Mouse (Mus musculus): ENCODE results near the gene Atf7ip. TPM values are rescaled to one million over a fixed set of nuclear protein-coding genes. Genes with fewer than 3 reads are reported as not detected.

The Atf7ip gene
- total and polyA plus RNA-seq, 2 experiments, result 5.2 to 14.9 TPM

- H3K4me3 ChIP-seq (ENCODE audit: insufficient read depth, low read depth, low read length), result no peak overlapping the region
- no peaks in the 10 kb centered on the region for H3K27me3 ChIP-seq (ENCODE audit: control insufficient read depth, insufficient read depth, low read length)
- no peaks in the 10 kb centered on the region for H3K4me1 ChIP-seq (ENCODE audit: control insufficient read depth, insufficient read depth, low read length)
- no peaks in the 10 kb centered on the region for H3K79me2 ChIP-seq (ENCODE audit: control insufficient read depth, insufficient read depth, low read length)
- no peak overlapping the region for H3K27ac ChIP-seq (replicated peaks; ENCODE audit: insufficient read depth, low read depth, low read length)
- TF ChIP-seq CTCF (IDR thresholded peaks at IDR 0.05; ENCODE audit: low read depth, low read length), result no peak
- TF ChIP-seq POLR2A (IDR thresholded peaks at IDR 0.05; ENCODE audit: extremely low read depth, insufficient read depth, low read length), result no peak
- WGBS, result 88% methylated on average over 3 of the region's 3 CpGs
- H3K36me3 ChIP-seq (ENCODE audit: control insufficient read depth, insufficient read depth, low read length), result peaks cover 7% of the 10 kb centered on the region; the same call in 1 of the 2 replicates
- H3K9ac ChIP-seq (ENCODE audit: low read depth, low read length), result no peak overlapping the region
- DNase-seq (ENCODE audit: extremely low read depth, low read depth, low spot score), result no peak
These were observed 127.2 kb downstream of the Atf7ip start for GRCm38 (mm10) chr6:136633154-136633553.

DNA sequence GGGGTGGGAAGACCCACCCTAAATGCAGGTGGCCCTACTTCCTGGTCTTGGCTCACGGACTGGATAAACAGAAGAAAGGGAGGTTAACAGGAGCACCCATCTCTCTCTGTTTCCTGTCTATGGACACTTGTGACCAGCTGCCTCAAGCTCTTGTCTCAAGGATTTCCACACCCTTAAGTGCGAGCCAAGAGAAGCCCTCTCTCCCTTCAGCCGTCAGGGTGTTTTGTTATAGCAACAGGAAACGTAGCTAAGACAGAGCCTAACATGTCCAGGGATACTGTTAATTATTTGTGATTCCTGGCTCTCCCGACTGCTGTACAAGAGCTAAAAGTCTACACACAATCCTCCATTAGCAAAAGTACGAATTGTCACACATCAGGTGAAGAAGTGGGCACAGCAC is 127.8 kb downstream of the Atf7ip start:
- Histone ChIP-seq H3K4me3 (ENCODE audit: insufficient read depth, low read depth, low read length) (no peak overlapping the region), H3K9ac (ENCODE audit: low read depth, low read length) (no peak overlapping the region), H3K79me2 (ENCODE audit: control insufficient read depth, insufficient read depth, low read length) (no peaks in the 10 kb centered on the region), H3K36me3 (ENCODE audit: control insufficient read depth, insufficient read depth, low read length) (peaks cover 7% of the 10 kb centered on the region; the same call in 1 of the 2 replicates), H3K4me1 (ENCODE audit: control insufficient read depth, insufficient read depth, low read length) (no peaks in the 10 kb centered on the region), H3K27ac (replicated peaks; ENCODE audit: insufficient read depth, low read depth, low read length) (no peak overlapping the region), H3K27me3 (ENCODE audit: control insufficient read depth, insufficient read depth, low read length) (no peaks in the 10 kb centered on the region)
- WGBS, result 79% methylated on average over 6 of the region's 6 CpGs
- no peak for DNase-seq (ENCODE audit: extremely low read depth, low read depth, low spot score)
- TF ChIP-seq CTCF (IDR thresholded peaks at IDR 0.05; ENCODE audit: low read depth, low read length), result no peak
- TF ChIP-seq POLR2A (IDR thresholded peaks at IDR 0.05; ENCODE audit: extremely low read depth, insufficient read depth, low read length), result no peak

DNA sequence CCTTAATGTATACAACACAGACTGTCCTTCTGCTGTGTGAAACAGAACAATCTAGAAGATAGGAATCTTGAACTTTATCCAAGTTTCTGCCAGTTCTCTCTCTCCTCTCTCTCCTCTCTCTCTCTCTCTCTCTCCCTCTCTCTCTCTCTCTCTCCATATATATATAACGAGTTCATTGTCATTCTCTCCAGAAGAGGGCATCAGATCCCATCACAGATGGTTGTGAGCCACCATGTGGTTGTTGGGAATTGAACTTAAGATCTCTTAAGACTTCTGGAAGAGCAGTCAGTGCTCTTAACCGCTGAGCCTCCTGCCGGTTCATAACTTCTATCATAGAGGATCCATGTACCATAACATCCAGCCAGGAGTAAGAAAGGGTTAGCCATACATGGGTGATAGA is 129.0 kb downstream of the Atf7ip start:
- Histone ChIP-seq H3K4me1 (ENCODE audit: control insufficient read depth, insufficient read depth, low read length) (no peaks in the 10 kb centered on the region), H3K79me2 (ENCODE audit: control insufficient read depth, insufficient read depth, low read length) (no peaks in the 10 kb centered on the region), H3K4me3 (ENCODE audit: insufficient read depth, low read depth, low read length) (no peak overlapping the region), H3K36me3 (ENCODE audit: control insufficient read depth, insufficient read depth, low read length) (peaks cover 14% of the 10 kb centered on the region; the same call in 1 of the 2 replicates), H3K27me3 (ENCODE audit: control insufficient read depth, insufficient read depth, low read length) (no peaks in the 10 kb centered on the region), H3K9ac (ENCODE audit: low read depth, low read length) (no peak overlapping the region), H3K27ac (replicated peaks; ENCODE audit: insufficient read depth, low read depth, low read length) (no peak overlapping the region)
- TF ChIP-seq CTCF (IDR thresholded peaks at IDR 0.05; ENCODE audit: low read depth, low read length) (peak; percentile 15; the same call in 1 of the 2 replicates), POLR2A (IDR thresholded peaks at IDR 0.05; ENCODE audit: extremely low read depth, insufficient read depth, low read length) (no peak)
- WGBS, result 80% methylated on average over 3 of the region's 3 CpGs
- no peak for DNase-seq (ENCODE audit: extremely low read depth, low read depth, low spot score)

- H3K27me3 ChIP-seq (ENCODE audit: control insufficient read depth, insufficient read depth, low read length), result no peaks in the 10 kb centered on the region
- peaks cover 3% of the 10 kb centered on the region; the same call in 1 of the 2 replicates for H3K4me1 ChIP-seq (ENCODE audit: control insufficient read depth, insufficient read depth, low read length)
These were observed 138.2 kb downstream of the Atf7ip start for GRCm38 (mm10) chr6:136644171-136644570.

DNA sequence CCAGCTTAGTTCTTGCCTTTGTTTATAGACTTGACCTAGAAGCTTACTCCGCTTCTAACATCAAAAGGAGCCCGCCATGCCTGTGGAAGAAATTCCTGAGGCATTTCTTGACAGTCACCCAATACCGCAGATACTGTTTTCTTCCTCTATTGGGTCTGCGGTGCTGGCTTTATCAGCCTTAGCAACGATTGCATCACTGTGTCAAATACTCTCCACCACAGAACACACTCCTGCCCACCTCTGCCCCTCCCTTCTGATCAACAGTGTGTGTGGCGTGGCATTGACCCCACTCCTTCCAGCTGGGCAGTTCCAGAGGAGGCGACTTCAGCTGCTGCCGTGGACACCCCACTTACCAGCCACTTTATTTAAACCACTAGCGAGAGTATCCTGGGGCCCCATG is 139.8 kb downstream of the Atf7ip start:
- 46% methylated on average over 9 of the region's 9 CpGs for WGBS
- Histone ChIP-seq H3K27ac (replicated peaks; ENCODE audit: insufficient read depth, low read depth, low read length) (no peak overlapping the region), H3K79me2 (ENCODE audit: control insufficient read depth, insufficient read depth, low read length) (no peaks in the 10 kb centered on the region), H3K36me3 (ENCODE audit: control insufficient read depth, insufficient read depth, low read length) (no peaks in the 10 kb centered on the region; the same call in 1 of the 2 replicates), H3K9ac (ENCODE audit: low read depth, low read length) (no peak overlapping the region), H3K4me3 (ENCODE audit: insufficient read depth, low read depth, low read length) (no peak overlapping the region), H3K27me3 (ENCODE audit: control insufficient read depth, insufficient read depth, low read length) (no peaks in the 10 kb centered on the region), H3K4me1 (ENCODE audit: control insufficient read depth, insufficient read depth, low read length) (peaks cover 5% of the 10 kb centered on the region; the same call in 1 of the 2 replicates)
- DNase-seq (ENCODE audit: extremely low read depth, low read depth, low spot score), result peak; percentile 56
- TF ChIP-seq CTCF (IDR thresholded peaks at IDR 0.05; ENCODE audit: low read depth, low read length), result no peak
- no peak for TF ChIP-seq POLR2A (IDR thresholded peaks at IDR 0.05; ENCODE audit: extremely low read depth, insufficient read depth, low read length)

More at GRCm38 (mm10) chr6:136644171-136644570, 138.2 kb downstream of the Atf7ip start:
- H3K79me2 ChIP-seq (ENCODE audit: control insufficient read depth, insufficient read depth, low read length), result no peaks in the 10 kb centered on the region
- no peak overlapping the region for H3K9ac ChIP-seq (ENCODE audit: low read depth, low read length)
- TF ChIP-seq POLR2A (IDR thresholded peaks at IDR 0.05; ENCODE audit: extremely low read depth, insufficient read depth, low read length), result no peak
- peak; percentile 36; the same call in 1 of the 2 replicates for TF ChIP-seq CTCF (IDR thresholded peaks at IDR 0.05; ENCODE audit: low read depth, low read length)
- H3K27ac ChIP-seq (replicated peaks; ENCODE audit: insufficient read depth, low read depth, low read length), result no peak overlapping the region
- no peak overlapping the region for H3K4me3 ChIP-seq (ENCODE audit: insufficient read depth, low read depth, low read length)
- DNase-seq (ENCODE audit: extremely low read depth, low read depth, low spot score), result no peak
- 95% methylated on average over 2 of the region's 2 CpGs for WGBS
- H3K36me3 ChIP-seq (ENCODE audit: control insufficient read depth, insufficient read depth, low read length), result peaks cover 4% of the 10 kb centered on the region; the same call in 1 of the 2 replicates

DNA sequence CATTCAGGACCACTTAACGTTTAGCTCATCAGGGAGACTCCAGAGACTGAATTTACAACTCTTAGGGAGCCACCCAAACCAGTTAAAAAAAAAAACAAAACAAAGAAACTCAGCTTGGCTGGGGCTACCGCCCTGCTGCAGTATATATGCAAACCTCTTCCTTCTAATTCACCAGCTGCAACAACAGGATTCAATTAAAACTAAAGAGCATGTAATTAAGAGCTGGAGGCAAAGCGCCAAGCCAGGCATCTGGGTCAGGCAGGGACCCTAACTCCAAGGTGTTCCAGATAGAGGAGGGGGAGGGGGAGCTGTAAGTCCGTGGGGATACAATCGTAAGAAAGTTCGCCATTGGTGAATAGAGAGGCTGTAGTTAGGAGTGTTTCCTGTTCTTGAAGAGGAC is 140.2 kb downstream of the Atf7ip start:
- Histone ChIP-seq H3K4me1 (ENCODE audit: control insufficient read depth, insufficient read depth, low read length) (peaks cover 5% of the 10 kb centered on the region; the same call in 1 of the 2 replicates), H3K4me3 (ENCODE audit: insufficient read depth, low read depth, low read length) (no peak overlapping the region), H3K27me3 (ENCODE audit: control insufficient read depth, insufficient read depth, low read length) (no peaks in the 10 kb centered on the region), H3K27ac (replicated peaks; ENCODE audit: insufficient read depth, low read depth, low read length) (0 out of 2 replicates have a peak overlapping the region, but pooled peaks have one; percentile 7), H3K79me2 (ENCODE audit: control insufficient read depth, insufficient read depth, low read length) (no peaks in the 10 kb centered on the region), H3K9ac (ENCODE audit: low read depth, low read length) (no peak overlapping the region), H3K36me3 (ENCODE audit: control insufficient read depth, insufficient read depth, low read length) (no peaks in the 10 kb centered on the region)
- no peak for DNase-seq (ENCODE audit: extremely low read depth, low read depth, low spot score)
- TF ChIP-seq CTCF (IDR thresholded peaks at IDR 0.05; ENCODE audit: low read depth, low read length) (no peak), POLR2A (IDR thresholded peaks at IDR 0.05; ENCODE audit: extremely low read depth, insufficient read depth, low read length) (no peak)
- whole genome bisulfite sequencing, result 81% methylated on average over 6 of the region's 6 CpGs
